Mouse (Mus musculus) left cerebral cortex, adult 11 months (tissue): ENCODE data around the gene BC016579.

Experiments
- DNase-seq: peaks from one replicate; pipeline ENCODE4 v3.0.0; 2022; ENCODE audit warnings: low spot score

The BC016579 gene

GRCm38 (mm10) chr16:45641301-45641700, 12.6 kb downstream of the BC016579 start:
- no peak for DNase-seq

- no peak for DNase-seq
Observed at GRCm38 (mm10) chr16:45640070-45640762, 13.7 kb downstream of the BC016579 start.

DNA sequence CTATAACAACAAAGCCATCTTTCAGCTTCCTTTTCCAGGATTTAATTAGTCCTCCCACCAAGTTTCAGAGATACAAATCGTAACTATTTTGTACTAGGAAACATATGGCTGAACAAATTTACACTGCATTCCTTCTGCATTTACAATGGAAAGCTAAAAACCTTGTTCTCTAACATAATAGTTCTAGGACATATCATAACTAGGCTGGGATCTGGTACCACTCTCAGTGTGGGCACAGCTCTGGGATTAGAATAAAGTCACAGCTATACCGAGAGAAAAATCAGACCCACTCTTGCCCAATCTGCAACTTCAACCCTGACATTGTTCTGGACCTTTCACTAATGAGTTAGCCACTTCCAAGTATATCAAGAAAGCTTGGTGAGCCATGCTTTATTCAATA, 18.0 kb downstream of the BC016579 start:
- no peak for DNase-seq

DNA sequence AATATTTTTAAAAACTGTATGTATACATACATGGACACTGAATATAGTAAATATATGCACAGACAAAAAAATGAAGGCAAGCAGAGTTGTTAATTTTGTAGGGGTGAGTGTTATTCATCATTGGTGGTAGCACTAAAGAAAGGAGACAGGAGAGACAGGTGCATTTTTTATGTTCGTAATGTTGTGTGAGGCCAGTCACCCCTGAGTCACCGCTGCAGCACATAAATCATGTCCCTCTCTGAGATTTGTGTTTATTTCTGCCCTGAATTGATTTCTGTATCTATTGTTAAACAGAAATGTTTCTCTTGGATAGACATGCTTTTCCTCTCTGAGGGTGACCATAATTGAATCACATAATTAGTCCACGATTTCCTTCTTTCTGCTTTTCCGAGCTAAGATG, 21.4 kb downstream of the BC016579 start:
- no peak for DNase-seq

- peak; percentile 39 for DNase-seq
Observed at GRCm38 (mm10) chr16:45630347-45630960, 23.4 kb downstream of the BC016579 start.

GRCm38 (mm10) chr16:45629497-45630105, 24.3 kb downstream of the BC016579 start:
- DNase-seq, result no peak

DNA sequence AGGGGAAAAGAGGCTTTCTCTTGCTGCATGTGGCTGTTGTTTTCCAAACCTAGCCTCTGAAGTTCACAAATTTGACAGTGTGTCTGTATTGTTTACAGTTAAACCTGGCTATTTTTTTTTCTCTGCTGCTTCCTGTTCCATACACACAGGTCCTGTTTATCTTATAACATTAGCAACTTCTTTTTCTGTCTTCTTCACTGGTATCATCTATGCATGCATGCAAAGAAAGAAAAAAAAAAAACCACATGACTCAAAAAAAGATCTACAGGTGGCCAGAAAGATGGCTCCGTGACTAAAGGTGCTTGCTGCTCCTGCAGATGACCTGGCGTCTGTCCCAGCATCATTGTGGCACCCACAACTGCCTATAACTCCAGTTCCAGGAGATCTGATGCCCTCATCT, 28.5 kb downstream of the BC016579 start:
- no peak for DNase-seq

DNA sequence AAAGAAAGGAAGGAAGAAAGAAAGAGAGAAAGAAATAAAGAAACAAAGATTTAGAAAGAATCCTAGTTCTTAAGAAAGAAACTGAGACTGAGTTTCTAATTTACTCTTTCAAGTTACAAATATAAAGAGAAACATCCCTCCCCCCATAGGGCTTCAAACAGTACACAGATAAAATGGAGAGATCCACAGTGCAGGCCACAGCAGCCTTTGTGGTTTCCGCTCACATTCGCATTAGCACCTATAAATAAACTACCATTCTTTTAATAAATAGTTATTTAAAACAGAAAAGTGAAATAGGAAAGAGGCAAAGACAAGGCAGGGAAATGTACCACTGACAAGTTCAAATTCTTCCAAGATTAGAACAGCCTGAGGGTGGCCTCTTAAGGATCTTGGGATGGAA, 29.1 kb downstream of the BC016579 start:
- no peak for DNase-seq

DNA sequence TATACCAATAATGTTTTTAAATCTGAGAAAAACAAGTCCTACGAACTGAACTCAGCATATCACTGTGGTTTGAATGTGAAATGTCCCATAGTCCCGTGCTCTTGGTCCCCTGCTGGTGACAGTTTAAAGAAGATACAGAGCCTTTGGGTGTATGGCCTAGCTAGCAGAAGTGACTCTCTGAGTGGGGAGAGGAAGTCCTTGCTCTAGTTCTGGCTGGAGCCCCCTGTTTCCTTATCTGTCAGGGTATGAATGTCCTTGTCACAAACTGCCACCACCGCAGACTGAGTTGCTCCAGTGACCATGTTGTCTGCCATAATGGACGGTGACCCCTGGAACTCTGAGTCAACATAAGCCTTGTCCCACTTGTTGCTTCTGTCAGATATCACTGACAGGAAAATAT, 30.6 kb downstream of the BC016579 start:
- DNase-seq, result no peak

DNA sequence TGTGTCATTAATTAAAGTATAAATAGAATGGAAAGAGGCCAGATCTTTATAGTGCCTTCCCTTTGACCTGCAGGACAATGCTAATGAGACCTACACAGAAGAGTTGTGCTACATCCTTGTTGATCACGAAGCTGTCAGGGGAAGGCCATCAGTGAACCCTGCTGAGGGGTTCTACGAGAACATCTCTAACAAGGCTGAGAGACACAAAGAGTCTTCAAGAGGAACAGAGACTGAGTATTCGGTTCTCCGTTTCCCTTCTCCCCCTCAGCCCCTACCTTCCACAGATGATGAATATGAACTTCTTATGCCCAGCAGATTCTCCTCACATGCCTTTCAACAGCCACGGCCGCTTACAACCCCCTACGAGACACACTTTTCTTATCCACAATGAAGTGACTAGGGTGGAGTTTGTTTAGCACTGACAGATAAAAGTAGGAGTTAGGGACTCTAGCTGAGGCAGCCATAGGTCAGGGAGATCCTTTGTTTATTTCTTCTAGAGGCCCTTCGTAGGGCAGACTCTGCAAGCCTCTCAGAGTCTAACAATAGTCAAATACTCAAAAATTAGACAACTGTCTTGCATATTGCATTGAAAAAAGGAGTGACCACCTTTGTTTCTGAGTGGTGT, 34.0 kb downstream of the BC016579 start:
- no peak for DNase-seq

- no peak for DNase-seq
Observed at GRCm38 (mm10) chr16:45615944-45616343, 37.9 kb downstream of the BC016579 start.

GRCm38 (mm10) chr16:45613247-45613646, 40.6 kb downstream of the BC016579 start:
- no peak for DNase-seq

DNA sequence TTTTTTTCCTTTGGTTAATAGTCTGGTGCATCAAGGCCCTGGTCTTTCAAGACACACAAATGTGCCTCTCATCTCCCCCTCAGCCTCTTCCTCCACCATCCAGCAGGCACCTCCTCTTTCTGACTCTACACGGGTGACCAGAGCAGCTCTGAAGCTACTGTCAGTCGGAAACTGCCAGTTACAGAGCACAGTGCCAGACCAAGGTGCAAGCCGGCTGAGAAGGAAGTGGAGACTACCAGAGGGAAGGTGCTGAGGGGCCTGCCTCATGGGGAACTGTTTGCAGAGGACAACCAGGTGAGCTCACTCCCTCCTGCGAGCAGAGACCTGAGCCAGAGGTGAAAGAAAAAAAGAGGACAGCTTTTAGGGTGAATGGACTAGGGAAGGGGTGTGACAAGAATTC, 43.6 kb downstream of the BC016579 start, which contains the start of gene Gcsam:
Gene Gcsam, plus strand, starts transcription at position 114 of the 400 bp plus-strand sequence.
- DNase-seq, result no peak

DNA sequence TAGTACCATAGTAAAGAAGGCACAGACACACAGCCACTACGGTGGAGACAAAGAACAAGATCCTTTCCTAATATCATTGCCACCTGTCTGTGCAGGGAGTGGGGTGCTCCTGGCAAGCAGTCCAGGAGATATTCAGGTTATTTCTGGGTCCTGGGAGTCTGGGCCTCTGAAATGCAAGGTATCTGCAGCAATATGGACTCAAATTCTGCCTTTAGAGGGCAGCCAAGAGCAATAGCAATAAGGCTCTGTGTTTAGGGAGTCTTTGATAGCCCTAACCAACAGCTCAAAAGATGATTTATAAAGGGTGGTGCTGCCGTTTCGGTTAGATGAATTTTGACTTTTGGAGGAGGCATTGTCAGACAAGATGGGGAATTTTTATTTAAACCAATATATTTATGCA, 44.6 kb downstream of the BC016579 start:
- no peak for DNase-seq

- DNase-seq, result peak; percentile 19
Observed at GRCm38 (mm10) chr16:45608481-45608954, 45.4 kb downstream of the BC016579 start.

DNA sequence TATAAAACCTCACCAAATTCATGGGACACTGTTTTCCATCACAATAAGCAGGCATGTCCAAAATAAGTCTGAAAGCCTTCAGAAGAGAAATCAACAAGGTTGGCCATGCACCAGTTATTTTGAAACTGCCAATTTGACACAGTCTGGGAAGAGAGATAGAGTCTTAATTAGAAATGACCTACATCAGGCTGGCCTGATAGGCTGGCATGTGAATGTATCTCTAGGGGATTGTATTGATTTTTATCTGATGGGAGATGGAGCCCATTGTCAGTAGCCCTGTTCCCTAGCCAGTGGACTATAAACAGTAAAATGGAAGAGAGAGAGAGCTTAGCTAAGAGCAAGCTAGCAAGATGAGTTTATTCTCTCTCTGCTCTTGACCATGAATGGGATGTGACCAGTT, 58.4 kb downstream of the BC016579 start:
- no peak for DNase-seq

- no peak for DNase-seq
Observed at GRCm38 (mm10) chr16:45593656-45594055, 60.2 kb downstream of the BC016579 start.

GRCm38 (mm10) chr16:45582512-45582911, 71.4 kb downstream of the BC016579 start:
- no peak for DNase-seq

DNA sequence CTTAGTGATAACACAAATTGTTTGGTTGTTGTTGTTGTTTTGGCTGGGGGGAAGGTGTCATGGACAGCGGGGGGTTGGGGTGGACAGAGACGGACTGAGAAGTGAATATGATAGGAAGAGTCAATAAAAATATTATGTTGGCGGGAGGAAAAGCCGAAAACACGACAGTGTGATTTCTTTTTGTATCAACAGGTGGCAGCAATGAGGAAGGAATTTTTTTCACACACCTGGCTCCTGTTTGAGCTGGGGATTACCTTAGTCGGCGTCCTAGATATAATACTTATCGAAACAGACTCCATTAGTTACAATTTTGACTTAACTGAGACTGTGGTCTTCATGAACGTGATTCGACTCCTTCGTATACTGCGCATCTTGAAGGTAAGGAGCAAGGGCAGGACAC, 74.0 kb downstream of the BC016579 start:
- no peak for DNase-seq
